Mouse (Mus musculus): ENCODE measurements around the gene Sertad1.

DNA sequence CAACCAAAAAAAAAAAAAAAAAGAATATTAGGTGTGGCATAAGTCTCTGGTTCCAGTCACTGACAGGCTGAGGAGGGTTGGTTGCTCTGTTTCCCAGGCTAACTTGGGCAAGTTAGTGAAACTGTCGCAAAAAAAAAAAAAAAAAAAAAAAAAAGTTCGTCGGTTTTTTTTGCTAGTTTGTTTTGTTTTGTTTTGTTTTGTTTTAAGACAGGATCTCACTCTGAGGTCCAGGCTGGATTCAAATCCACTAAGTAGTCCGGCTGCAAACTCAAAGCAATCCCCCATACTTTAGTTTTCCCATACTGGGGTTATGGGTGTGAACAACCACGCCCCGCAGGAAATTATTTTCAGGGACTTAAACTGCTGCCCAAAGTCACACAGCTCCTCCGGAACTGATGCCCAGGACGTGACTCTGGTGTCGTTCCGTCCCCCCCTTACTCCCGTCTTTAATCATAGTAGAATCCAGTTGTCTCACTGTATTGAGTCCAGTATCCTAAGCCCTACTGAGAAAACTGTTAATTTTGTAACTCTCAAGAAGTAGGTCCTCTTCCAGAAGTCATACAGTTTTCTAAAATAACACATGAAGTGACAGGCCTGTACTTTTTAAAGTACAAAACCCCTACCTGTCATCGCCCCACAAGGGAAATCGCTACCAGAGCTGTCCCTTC lies 474 bp upstream of the Sertad1 start:
- TF ChIP-seq CTCF (IDR thresholded peaks at IDR 0.05; ENCODE audit: low read depth) (no peak), EP300 (IDR thresholded peaks at IDR 0.05; ENCODE audit: low read depth) (no peak)

Data from liver, postnatal 0 days (tissue).